Mouse (Mus musculus): ENCODE data around the gene Map2k1. TPM values are rescaled to one million over a fixed set of nuclear protein-coding genes. Genes with fewer than 3 reads are reported as not detected.
"Not testable (repeated sequence)": the region's sequence is repeated elsewhere in the genome, so short reads cannot be mapped to it uniquely, and the experiment has no call there.

Map2k1 gene
- 261 and 265 TPM in 2 replicates for polyA plus RNA-seq (2012; rRNA removed)

GRCm38 (mm10) chr9:64253021-64253904 lies at the start of gene Map2k1:
TSS of gene Map2k1 (minus strand) at chr9:64253631.
- peak; percentile 98 to 100 for DNase-seq (ENCODE audit: extremely low spot score in 1 of 2, low spot score in 1 of 2)

GRCm38 (mm10) chr9:64303086-64303485 lies 49.7 kb upstream of the Map2k1 start:
- DNase-seq (ENCODE audit: extremely low spot score in 1 of 2, low spot score in 1 of 2) = not testable (repeated sequence)

- DNase-seq (ENCODE audit: extremely low spot score in 1 of 2, low spot score in 1 of 2) = no peak
These were observed 29.1 kb upstream of the Map2k1 start for GRCm38 (mm10) chr9:64282404-64282987.

GRCm38 (mm10) chr9:64281781-64282178 lies 28.3 kb upstream of the Map2k1 start:
- no peak for DNase-seq (ENCODE audit: extremely low spot score in 1 of 2, low spot score in 1 of 2)

GRCm38 (mm10) chr9:64281105-64281780 lies 27.8 kb upstream of the Map2k1 start, which contains the start of gene Tipin:
TSS of gene Tipin (plus strand) at chr9:64281581.
- peak; percentile 82 to 95 for DNase-seq (ENCODE audit: extremely low spot score in 1 of 2, low spot score in 1 of 2)

- DNase-seq (ENCODE audit: extremely low spot score in 1 of 2, low spot score in 1 of 2) = no peak
These were observed 25.4 kb upstream of the Map2k1 start for GRCm38 (mm10) chr9:64278665-64279310.

GRCm38 (mm10) chr9:64277706-64278105 lies 24.3 kb upstream of the Map2k1 start:
- DNase-seq (ENCODE audit: extremely low spot score in 1 of 2, low spot score in 1 of 2) = peak; percentile 11 to 82

- no peak for DNase-seq (ENCODE audit: extremely low spot score in 1 of 2, low spot score in 1 of 2)
These were observed 21.5 kb upstream of the Map2k1 start for GRCm38 (mm10) chr9:64274919-64275318.

GRCm38 (mm10) chr9:64274291-64274690 lies 20.9 kb upstream of the Map2k1 start:
- no peak for DNase-seq (ENCODE audit: extremely low spot score in 1 of 2, low spot score in 1 of 2)

- peak; percentile 13 to 48 for DNase-seq (ENCODE audit: extremely low spot score in 1 of 2, low spot score in 1 of 2)
These were observed 20.3 kb upstream of the Map2k1 start for GRCm38 (mm10) chr9:64273757-64274156.

- DNase-seq (ENCODE audit: extremely low spot score in 1 of 2, low spot score in 1 of 2) = peak; percentile 32 to 78
These were observed 19.2 kb upstream of the Map2k1 start for GRCm38 (mm10) chr9:64272611-64273010.

GRCm38 (mm10) chr9:64271249-64271648 lies 17.8 kb upstream of the Map2k1 start:
- DNase-seq (ENCODE audit: extremely low spot score in 1 of 2, low spot score in 1 of 2) = no peak

GRCm38 (mm10) chr9:64268836-64269235 lies 15.4 kb upstream of the Map2k1 start:
- not testable (repeated sequence) for DNase-seq (ENCODE audit: extremely low spot score in 1 of 2, low spot score in 1 of 2)

- DNase-seq (ENCODE audit: extremely low spot score in 1 of 2, low spot score in 1 of 2) = no peak
These were observed 14.8 kb upstream of the Map2k1 start for GRCm38 (mm10) chr9:64268196-64268595.

GRCm38 (mm10) chr9:64267231-64267630 lies 13.8 kb upstream of the Map2k1 start:
- no peak for DNase-seq (ENCODE audit: extremely low spot score in 1 of 2, low spot score in 1 of 2)

GRCm38 (mm10) chr9:64264813-64265212 lies 11.4 kb upstream of the Map2k1 start:
- DNase-seq (ENCODE audit: extremely low spot score in 1 of 2, low spot score in 1 of 2) = peak; percentile 20 to 46

GRCm38 (mm10) chr9:64261023-64261422 lies 7.6 kb upstream of the Map2k1 start:
- DNase-seq (ENCODE audit: extremely low spot score in 1 of 2, low spot score in 1 of 2) = peak in 1 of 2 experiments; percentile 33

- no peak for DNase-seq (ENCODE audit: extremely low spot score in 1 of 2, low spot score in 1 of 2)
These were observed 6.5 kb upstream of the Map2k1 start for GRCm38 (mm10) chr9:64259906-64260305.

GRCm38 (mm10) chr9:64256204-64256603 lies 2.8 kb upstream of the Map2k1 start:
- DNase-seq (ENCODE audit: extremely low spot score in 1 of 2, low spot score in 1 of 2) = no peak

- no peak for DNase-seq (ENCODE audit: extremely low spot score in 1 of 2, low spot score in 1 of 2)
These were observed 2.0 kb upstream of the Map2k1 start for GRCm38 (mm10) chr9:64255422-64255821.

- DNase-seq (ENCODE audit: extremely low spot score in 1 of 2, low spot score in 1 of 2) = no peak
These were observed 825 bp downstream of the Map2k1 start for GRCm38 (mm10) chr9:64252591-64253020.

All from frontal cortex, adult 2 months (tissue).